Mouse (Mus musculus): ENCODE results near the gene Fxn. TPM values are rescaled to one million over a fixed set of nuclear protein-coding genes. Genes with fewer than 3 reads are reported as not detected.
A peak's percentile ranks its signal among the peaks of the same experiment; 100 is the strongest.

Fxn gene
- polyA plus RNA-seq, 1 experiment from 2014 or later, result 60.8 TPM

- no peak for ATAC-seq (replicated peaks; ENCODE audit: low FRiP score)
- H3K4me2 ChIP-seq, result peak overlapping the region; percentile 90
- H3K27me3 ChIP-seq, result no peaks in the 10 kb centered on the region
- peaks cover 6% of the 10 kb centered on the region for H3K36me3 ChIP-seq
- H3K9me3 ChIP-seq (replicated peaks), result no peaks in the 10 kb centered on the region
- H3K9ac ChIP-seq, result no peak overlapping the region
- H3K4me3 ChIP-seq (replicated peaks), result peak overlapping the region; percentile 79
- H3K27ac ChIP-seq, result 0 out of 2 replicates have a peak overlapping the region, but pooled peaks have one; percentile 95
- WGBS, result 55% methylated on average over 7 of the region's 7 CpGs
- H3K4me1 ChIP-seq, result peaks cover 13% of the 10 kb centered on the region
These were observed 1.0 kb upstream of the Fxn start for GRCm38 (mm10) chr19:24281288-24281980.

- Histone ChIP-seq H3K36me3 (peaks cover 21% of the 10 kb centered on the region), H3K4me1 (peaks cover 13% of the 10 kb centered on the region), H3K9me3 (replicated peaks) (no peaks in the 10 kb centered on the region), H3K9ac (peak overlapping the region; percentile 74), H3K4me3 (replicated peaks) (peak overlapping the region; percentile 79), H3K27me3 (no peaks in the 10 kb centered on the region), H3K4me2 (peak overlapping the region; percentile 90), H3K27ac (peak overlapping the region; percentile 95)
- WGBS, result under 1% methylated on average over 78 of the region's 78 CpGs
- ATAC-seq (replicated peaks; ENCODE audit: low FRiP score), result peak; percentile 68
These were observed 452 bp downstream of the Fxn start for GRCm38 (mm10) chr19:24279706-24280600.

- Histone ChIP-seq H3K27ac (no peak overlapping the region), H3K9me3 (replicated peaks) (no peaks in the 10 kb centered on the region), H3K27me3 (no peaks in the 10 kb centered on the region), H3K36me3 (peaks cover 26% of the 10 kb centered on the region), H3K4me2 (peak overlapping the region; percentile 90), H3K4me3 (replicated peaks) (peak overlapping the region; percentile 79), H3K4me1 (peaks cover 13% of the 10 kb centered on the region), H3K9ac (peak overlapping the region; percentile 74; the same call in 1 of the 2 replicates)
- no peak for ATAC-seq (replicated peaks; ENCODE audit: low FRiP score)
- WGBS, result 84% methylated on average over 15 of the region's 15 CpGs
These were observed 1.5 kb downstream of the Fxn start for GRCm38 (mm10) chr19:24278859-24279258.

GRCm38 (mm10) chr19:24274281-24274680 lies 6.1 kb downstream of the Fxn start:
- H3K27me3 ChIP-seq, result no peaks in the 10 kb centered on the region
- WGBS, result 77% methylated on average over 3 of the region's 3 CpGs
- no peak overlapping the region for H3K4me2 ChIP-seq
- no peak overlapping the region for H3K9ac ChIP-seq
- peaks cover 15% of the 10 kb centered on the region for H3K4me1 ChIP-seq
- H3K36me3 ChIP-seq, result peaks cover 31% of the 10 kb centered on the region
- H3K4me3 ChIP-seq (replicated peaks), result no peak overlapping the region
- H3K27ac ChIP-seq, result no peak overlapping the region
- ATAC-seq (replicated peaks; ENCODE audit: low FRiP score), result no peak
- no peaks in the 10 kb centered on the region for H3K9me3 ChIP-seq (replicated peaks)

DNA sequence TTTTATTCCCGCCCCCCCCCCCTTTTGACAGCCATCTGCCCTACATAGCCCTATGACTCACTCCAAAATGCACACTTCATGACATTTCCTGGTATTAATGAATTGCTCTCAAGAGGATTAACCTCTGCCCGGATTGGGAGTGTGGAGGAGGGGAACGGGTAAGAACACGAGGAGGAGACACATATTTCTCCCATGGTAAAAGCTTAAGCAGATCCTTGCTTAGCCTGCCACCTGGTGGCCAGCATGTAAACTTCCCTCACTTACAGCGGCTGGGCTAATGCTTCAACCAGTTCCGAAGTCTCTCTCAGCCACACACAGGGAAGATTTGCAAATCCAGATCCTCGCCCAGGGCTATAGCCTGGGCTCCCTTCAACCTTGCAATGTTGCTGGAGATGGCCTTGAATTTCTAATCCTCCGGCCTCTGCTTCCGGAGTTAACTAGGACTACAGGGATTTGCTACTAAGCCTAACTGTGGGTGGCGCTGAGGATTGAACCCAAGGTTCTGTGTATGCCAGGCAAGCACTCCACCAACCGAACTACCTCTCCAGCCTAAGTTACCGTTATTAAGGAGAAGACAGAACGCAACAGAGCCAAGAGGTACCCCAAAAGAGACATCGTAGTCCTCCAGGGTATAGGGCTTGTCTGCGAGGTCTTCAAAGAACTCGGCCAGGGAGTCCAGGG lies 8.5 kb downstream of the Fxn start:
- peak; percentile 82 for ATAC-seq (replicated peaks; ENCODE audit: low FRiP score)
- H3K9me3 ChIP-seq (replicated peaks), result no peaks in the 10 kb centered on the region
- H3K36me3 ChIP-seq, result peaks cover 41% of the 10 kb centered on the region
- H3K4me3 ChIP-seq (replicated peaks), result no peak overlapping the region
- 0 out of 2 replicates have a peak overlapping the region, but pooled peaks have one; percentile 65 for H3K27ac ChIP-seq
- peak overlapping the region; percentile 48 for H3K4me2 ChIP-seq
- H3K4me1 ChIP-seq, result peaks cover 11% of the 10 kb centered on the region
- no peak overlapping the region for H3K9ac ChIP-seq
- no peaks in the 10 kb centered on the region for H3K27me3 ChIP-seq
- WGBS, result 45% methylated on average over 16 of the region's 16 CpGs

- Histone ChIP-seq H3K4me3 (replicated peaks) (no peak overlapping the region), H3K4me1 (peaks cover 14% of the 10 kb centered on the region), H3K4me2 (peak overlapping the region; percentile 48), H3K9me3 (replicated peaks) (no peaks in the 10 kb centered on the region), H3K27me3 (no peaks in the 10 kb centered on the region), H3K36me3 (peaks cover 39% of the 10 kb centered on the region), H3K9ac (no peak overlapping the region), H3K27ac (peak overlapping the region; percentile 65; the same call in 1 of the 2 replicates)
- 38% methylated on average over 7 of the region's 7 CpGs for WGBS
- ATAC-seq (replicated peaks; ENCODE audit: low FRiP score), result peak; percentile 76
These were observed 9.1 kb downstream of the Fxn start for GRCm38 (mm10) chr19:24271326-24271725.

DNA sequence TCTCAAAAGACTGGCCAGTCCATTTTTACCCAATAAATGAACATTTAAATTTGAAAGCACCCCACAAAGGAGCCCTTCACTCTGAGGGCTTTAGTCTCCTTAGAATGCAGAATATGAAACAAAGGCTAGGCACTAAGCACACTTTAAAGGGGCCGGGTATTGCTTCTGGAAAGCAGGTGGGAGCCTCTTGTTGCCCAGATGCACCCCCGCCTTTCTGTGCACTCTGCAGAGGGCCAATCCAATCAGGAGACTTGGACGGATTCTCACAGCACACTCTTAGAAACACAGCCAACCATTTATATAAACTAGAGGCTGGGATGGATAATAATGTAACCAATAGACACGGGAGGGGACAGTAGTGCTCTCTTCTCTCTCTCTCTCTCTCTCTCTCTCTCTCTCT lies 11.9 kb downstream of the Fxn start:
- Histone ChIP-seq H3K4me3 (replicated peaks) (no peak overlapping the region), H3K27ac (no peak overlapping the region), H3K9me3 (replicated peaks) (no peaks in the 10 kb centered on the region), H3K27me3 (no peaks in the 10 kb centered on the region), H3K36me3 (peaks cover 40% of the 10 kb centered on the region), H3K4me1 (peaks cover 19% of the 10 kb centered on the region), H3K4me2 (no peak overlapping the region), H3K9ac (no peak overlapping the region)
- 71% methylated on average over 4 of the region's 4 CpGs for WGBS
- no peak for ATAC-seq (replicated peaks; ENCODE audit: low FRiP score)

DNA sequence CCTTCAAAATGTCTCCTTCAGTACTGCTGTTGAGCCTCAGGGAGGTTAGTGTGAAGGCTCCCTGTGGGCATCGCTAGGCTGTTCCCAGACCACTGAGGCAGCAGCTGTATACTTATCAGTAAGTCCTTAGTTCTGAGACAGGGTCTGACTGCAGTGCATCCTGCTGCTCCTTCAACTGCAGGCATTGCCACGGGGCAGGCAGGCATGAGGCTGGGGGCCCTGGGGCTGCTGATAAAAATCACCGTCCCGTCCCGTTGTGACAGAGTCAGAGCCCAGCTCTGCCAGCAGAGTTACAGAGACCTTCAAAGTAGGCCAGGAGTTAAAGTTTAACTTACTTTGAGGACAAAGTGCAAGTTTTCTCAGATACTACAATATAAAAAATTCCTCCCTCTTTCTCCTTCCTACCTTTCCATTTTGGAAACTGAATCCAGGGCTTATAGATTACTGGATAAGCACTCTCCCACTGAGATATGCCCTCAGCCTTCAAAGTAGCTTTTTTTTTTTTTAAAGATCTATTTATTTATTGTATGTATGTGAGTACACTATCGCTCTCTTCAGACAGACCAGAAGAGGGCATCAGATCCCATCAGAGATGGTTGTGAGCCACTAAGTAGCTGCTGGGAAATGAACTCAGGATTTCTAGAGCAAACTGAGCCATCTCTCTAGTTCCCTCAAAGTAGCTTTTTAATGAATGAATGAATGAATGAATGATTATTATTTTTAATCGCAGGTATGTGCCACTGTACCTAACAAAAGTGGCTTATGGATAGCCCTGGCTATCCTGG lies 14.2 kb downstream of the Fxn start:
- WGBS, result 75% methylated on average over 7 of the region's 7 CpGs
- peaks cover 15% of the 10 kb centered on the region for H3K4me1 ChIP-seq
- ATAC-seq (replicated peaks; ENCODE audit: low FRiP score), result peak; percentile 43; the same call in 1 of the 2 replicates
- peak overlapping the region; percentile 78 for H3K27ac ChIP-seq
- H3K36me3 ChIP-seq, result peaks cover 47% of the 10 kb centered on the region
- no peak overlapping the region for H3K4me3 ChIP-seq (replicated peaks)
- no peaks in the 10 kb centered on the region for H3K9me3 ChIP-seq (replicated peaks)
- no peak overlapping the region for H3K9ac ChIP-seq
- H3K27me3 ChIP-seq, result no peaks in the 10 kb centered on the region
- H3K4me2 ChIP-seq, result no peak overlapping the region

DNA sequence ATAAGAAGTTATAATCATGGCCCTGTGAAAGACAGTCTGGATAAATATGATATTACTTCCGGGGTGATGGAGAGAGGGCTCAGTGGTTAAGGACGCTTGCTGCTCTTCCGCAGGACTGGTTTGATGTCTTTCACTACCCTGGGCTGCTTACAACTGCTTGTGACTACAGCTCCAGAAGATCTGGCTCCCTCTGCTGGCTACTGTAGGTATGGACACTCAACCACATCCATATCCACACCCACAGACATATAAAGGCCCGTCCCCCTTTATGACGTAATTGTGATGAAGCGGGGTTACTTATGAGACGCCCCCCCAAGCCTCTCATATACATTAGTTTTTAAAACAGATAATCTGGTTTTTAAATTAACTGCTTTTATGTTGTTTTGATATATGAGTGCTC lies 15.4 kb downstream of the Fxn start:
- peak; percentile 57; the same call in 1 of the 2 replicates for ATAC-seq (replicated peaks; ENCODE audit: low FRiP score)
- Histone ChIP-seq H3K27me3 (no peaks in the 10 kb centered on the region), H3K27ac (no peak overlapping the region), H3K4me2 (no peak overlapping the region), H3K4me1 (peaks cover 11% of the 10 kb centered on the region), H3K36me3 (peaks cover 47% of the 10 kb centered on the region), H3K4me3 (replicated peaks) (no peak overlapping the region), H3K9me3 (replicated peaks) (no peaks in the 10 kb centered on the region), H3K9ac (no peak overlapping the region)
- WGBS, result 49% methylated on average over 7 of the region's 7 CpGs

DNA sequence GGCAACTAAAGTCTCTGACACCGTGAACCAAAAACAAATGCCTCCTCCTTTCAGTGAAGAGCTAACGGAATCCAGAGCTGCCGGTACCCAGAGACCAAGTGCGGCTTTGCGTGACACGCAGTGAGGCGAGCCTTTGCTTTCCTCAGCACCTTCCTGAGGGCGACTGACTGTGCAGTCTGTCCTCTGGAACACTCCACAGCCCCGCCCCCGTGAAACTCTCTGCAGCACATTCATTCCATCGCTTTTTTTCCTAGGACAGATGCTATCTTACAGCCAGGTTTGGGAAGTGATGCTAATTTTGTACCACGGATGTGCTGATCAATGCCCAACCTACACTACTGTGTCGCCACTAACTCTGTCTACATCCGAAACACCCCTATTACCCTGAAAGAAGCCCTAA lies 17.7 kb downstream of the Fxn start:
- Histone ChIP-seq H3K4me2 (no peak overlapping the region), H3K4me1 (peaks cover 11% of the 10 kb centered on the region), H3K9me3 (replicated peaks) (no peaks in the 10 kb centered on the region), H3K27ac (no peak overlapping the region), H3K9ac (no peak overlapping the region), H3K36me3 (peaks cover 41% of the 10 kb centered on the region), H3K4me3 (replicated peaks) (no peak overlapping the region), H3K27me3 (no peaks in the 10 kb centered on the region)
- no peak for ATAC-seq (replicated peaks; ENCODE audit: low FRiP score)
- WGBS, result 81% methylated on average over 14 of the region's 14 CpGs
